Mouse (Mus musculus): ENCODE measurements at regions not wholly inside any gene's neighbourhood (a gene's known extent, or its start where the extent isn't known, plus 50 kb on each side); places are given as distances from the start of the nearest gene placed in this dataset.

GRCm38 (mm10) chr3:128226930-128227585, 330.9 kb upstream of the Fam241a start:
- Histone ChIP-seq H3K4me3 (replicated peaks in 1 of 3; ENCODE audit: low read depth in 2 of 3, low read length in 2 of 3, poor library complexity in 1 of 3) (no peak overlapping the region), H3K27ac (ENCODE audit: insufficient read depth, low read depth) (no peak overlapping the region), H3K36me3 (replicated peaks in 1 of 2; ENCODE audit: control insufficient read depth in 1 of 2, insufficient read depth in 1 of 2, low read length in 1 of 2) (no peaks in the 10 kb centered on the region), H3K9ac (ENCODE audit: insufficient read depth, low read depth) (no peak overlapping the region), H3K9me3 (replicated peaks; ENCODE audit: low read length) (no peaks in the 10 kb centered on the region), H3K4me2 (ENCODE audit: insufficient read depth, low read depth, poor library complexity, severe bottlenecking) (no peak overlapping the region), H3K4me1 (ENCODE audit: control insufficient read depth in 1 of 2, insufficient read depth in 2 of 2) (no peaks in the 10 kb centered on the region), H3K27me3 (replicated peaks) (no peaks in the 10 kb centered on the region), H3K79me2 (replicated peaks; ENCODE audit: control insufficient read depth, extremely low read depth, insufficient read depth, poor library complexity, severe bottlenecking) (no peaks in the 10 kb centered on the region)
- TF ChIP-seq POLR2AphosphoS2 (IDR thresholded peaks at IDR 0.05; ENCODE audit: low read depth, low read length) (no peak), ZMIZ1 (IDR thresholded peaks at IDR 0.05; ENCODE audit: low read depth, low read length) (no peak), USF2 (conservative IDR thresholded peaks at IDR 0.05; ENCODE audit: low read depth, low read length) (no peak), ETS1 (conservative IDR thresholded peaks at IDR 0.05; ENCODE audit: low read depth, low read length) (no peak), TBP (conservative IDR thresholded peaks at IDR 0.05; ENCODE audit: low read depth, low read length) (no peak), MAX (IDR thresholded peaks at IDR 0.05; ENCODE audit: low read length) (no peak), CHD1 (IDR thresholded peaks at IDR 0.05; ENCODE audit: low read depth, low read length) (no peak), RCOR1 (conservative IDR thresholded peaks at IDR 0.05; ENCODE audit: low read depth, low read length) (no peak), NELFE (IDR thresholded peaks at IDR 0.05; ENCODE audit: low read depth, low read length) (no peak), MYC (IDR thresholded peaks at IDR 0.05; ENCODE audit: low read depth, low read length) (no peak), MAFK (IDR thresholded peaks at IDR 0.05; ENCODE audit: insufficient replicate concordance, low read length) (no peak), SIN3A (IDR thresholded peaks at IDR 0.05; ENCODE audit: low read length) (no peak), TCF12 (IDR thresholded peaks at IDR 0.05; ENCODE audit: low read depth, low read length) (no peak), SMC3 (IDR thresholded peaks at IDR 0.05; ENCODE audit: low read depth, low read length) (no peak), ZKSCAN1 (IDR thresholded peaks at IDR 0.05; ENCODE audit: borderline replicate concordance, low read depth, low read length) (no peak)
- dilution Hi-C loops (cut with MboI; ENCODE audit: extremely low pct_ligation_motif_present, extremely low pct_unique_long_range_greater_than_20kb, low sequenced_read_pairs) (no loop called here), in situ Hi-C loops (cut with MboI; ENCODE audit: low pct_ligation_motif_present, low pct_unique_long_range_greater_than_20kb, low sequenced_read_pairs) (no loop called here)
- no peak for DNase-seq (ENCODE audit: extremely low read depth)

GRCm38 (mm10) chr3:128226503-128226902, 330.4 kb upstream of the Fam241a start:
- dilution Hi-C loops (cut with MboI; ENCODE audit: extremely low pct_ligation_motif_present, extremely low pct_unique_long_range_greater_than_20kb, low sequenced_read_pairs) = no loop called here
- Histone ChIP-seq H3K27me3 (replicated peaks) (no peaks in the 10 kb centered on the region), H3K9me3 (replicated peaks; ENCODE audit: low read length) (no peaks in the 10 kb centered on the region), H3K4me3 (replicated peaks in 1 of 3; ENCODE audit: low read depth in 2 of 3, low read length in 2 of 3, poor library complexity in 1 of 3) (no peak overlapping the region), H3K36me3 (replicated peaks in 1 of 2; ENCODE audit: control insufficient read depth in 1 of 2, insufficient read depth in 1 of 2, low read length in 1 of 2) (no peaks in the 10 kb centered on the region), H3K4me2 (ENCODE audit: insufficient read depth, low read depth, poor library complexity, severe bottlenecking) (no peak overlapping the region), H3K9ac (ENCODE audit: insufficient read depth, low read depth) (no peak overlapping the region), H3K4me1 (ENCODE audit: control insufficient read depth in 1 of 2, insufficient read depth in 2 of 2) (no peaks in the 10 kb centered on the region), H3K27ac (ENCODE audit: insufficient read depth, low read depth) (no peak overlapping the region), H3K79me2 (replicated peaks; ENCODE audit: control insufficient read depth, extremely low read depth, insufficient read depth, poor library complexity, severe bottlenecking) (no peaks in the 10 kb centered on the region)
- no peak for DNase-seq (ENCODE audit: extremely low read depth)
- TF ChIP-seq MXI1 (IDR thresholded peaks at IDR 0.05; ENCODE audit: low read depth, low read length) (no peak), ZC3H11A (IDR thresholded peaks at IDR 0.05; ENCODE audit: low read depth, low read length) (no peak), ELF1 (IDR thresholded peaks at IDR 0.05; ENCODE audit: low read depth, low read length) (no peak), POLR2A (IDR thresholded peaks at IDR 0.05; ENCODE audit: low read depth, low read length) (no peak), MAZ (IDR thresholded peaks at IDR 0.05; ENCODE audit: low read depth, low read length) (no peak), RAD21 (IDR thresholded peaks at IDR 0.05; ENCODE audit: low read depth, low read length) (no peak), JUN (IDR thresholded peaks at IDR 0.05; ENCODE audit: insufficient read depth, low read depth, low read length) (no peak), PAX5 (IDR thresholded peaks at IDR 0.05; ENCODE audit: low read length) (no peak), ZNF384 (IDR thresholded peaks at IDR 0.05; ENCODE audit: low read depth, low read length) (no peak), BHLHE40 (IDR thresholded peaks at IDR 0.05; ENCODE audit: low read depth, low read length) (no peak), MEF2A (IDR thresholded peaks at IDR 0.05; ENCODE audit: borderline replicate concordance, low read depth, low read length) (no peak), IRF4 (IDR thresholded peaks at IDR 0.05; ENCODE audit: low read depth, low read length) (no peak), KAT2A (IDR thresholded peaks at IDR 0.05; ENCODE audit: insufficient replicate concordance, low read length) (no peak), SMC3 (IDR thresholded peaks at IDR 0.05; ENCODE audit: low read depth, low read length) (no peak), ZMIZ1 (IDR thresholded peaks at IDR 0.05; ENCODE audit: low read depth, low read length) (no peak), ETS1 (conservative IDR thresholded peaks at IDR 0.05; ENCODE audit: low read depth, low read length) (no peak), MAX (IDR thresholded peaks at IDR 0.05; ENCODE audit: low read length) (no peak), MYC (IDR thresholded peaks at IDR 0.05; ENCODE audit: low read depth, low read length) (no peak), UBTF (IDR thresholded peaks at IDR 0.05; ENCODE audit: low read depth, low read length) (no peak)
- in situ Hi-C loops (cut with MboI; ENCODE audit: low pct_ligation_motif_present, low pct_unique_long_range_greater_than_20kb, low sequenced_read_pairs) = no loop called here
